Mouse (Mus musculus): ENCODE measurements around the gene Aqp1. TPM values are rescaled to one million over a fixed set of nuclear protein-coding genes. Genes with fewer than 3 reads are reported as not detected.

Aqp1 gene
- total RNA-seq, 2 experiments from 2014 or later, result 745 to 1,033 TPM

DNA sequence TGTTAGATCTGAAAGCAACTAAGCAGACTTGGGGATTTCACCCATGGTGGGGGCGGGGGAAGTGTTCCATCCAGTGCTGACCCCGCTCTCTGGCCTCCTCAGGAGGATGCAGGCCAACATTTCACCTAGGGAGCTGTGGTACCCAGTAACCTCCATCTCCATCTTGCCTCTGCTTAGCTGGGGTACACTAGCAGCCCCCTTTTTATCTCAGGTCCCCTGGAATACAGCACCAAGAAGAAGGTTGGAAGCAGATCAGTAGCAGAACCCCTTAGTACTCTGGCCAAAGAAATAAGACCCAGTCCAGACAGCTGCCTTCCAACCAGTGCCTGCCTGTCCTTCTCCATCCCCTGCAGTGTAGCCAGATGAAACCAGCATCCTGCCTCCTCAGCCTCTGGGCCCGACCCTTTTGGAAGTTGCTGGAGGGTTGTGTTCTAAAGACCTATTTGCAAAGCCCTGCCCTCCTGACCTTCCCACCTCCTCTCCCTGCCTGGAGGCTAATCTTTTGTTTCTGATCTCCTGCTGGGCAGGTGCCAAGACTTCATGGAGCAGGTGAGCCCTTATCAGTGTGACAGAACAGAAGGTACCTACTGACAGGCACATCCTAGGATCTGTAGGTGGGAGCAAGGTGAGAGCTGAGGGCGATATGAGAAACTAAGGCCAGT is 18.4 kb downstream of the Aqp1 start:
- no peak for ATAC-seq (replicated peaks; ENCODE audit: low FRiP score, poor library complexity, severe bottlenecking)

DNA sequence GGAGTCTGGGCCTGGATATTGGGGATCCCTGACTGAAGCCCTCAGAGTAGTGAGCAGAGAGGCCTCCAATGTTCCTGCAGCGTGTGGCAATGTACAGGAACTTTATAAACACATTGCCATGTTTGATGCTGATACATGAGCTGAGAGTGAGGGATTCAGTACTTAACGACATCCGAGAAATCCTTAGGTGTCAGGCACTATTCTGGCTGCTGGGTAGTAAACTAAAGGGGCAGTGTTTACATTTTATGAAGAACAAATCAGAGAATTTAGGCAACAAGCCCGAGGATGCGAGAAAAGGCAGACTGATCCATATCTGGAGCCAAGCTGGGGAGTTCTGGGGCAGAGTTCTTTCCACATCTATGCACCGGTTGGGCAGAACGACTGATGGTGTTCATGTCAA is 19.3 kb downstream of the Aqp1 start:
- ATAC-seq (replicated peaks; ENCODE audit: low FRiP score, poor library complexity, severe bottlenecking), result no peak

DNA sequence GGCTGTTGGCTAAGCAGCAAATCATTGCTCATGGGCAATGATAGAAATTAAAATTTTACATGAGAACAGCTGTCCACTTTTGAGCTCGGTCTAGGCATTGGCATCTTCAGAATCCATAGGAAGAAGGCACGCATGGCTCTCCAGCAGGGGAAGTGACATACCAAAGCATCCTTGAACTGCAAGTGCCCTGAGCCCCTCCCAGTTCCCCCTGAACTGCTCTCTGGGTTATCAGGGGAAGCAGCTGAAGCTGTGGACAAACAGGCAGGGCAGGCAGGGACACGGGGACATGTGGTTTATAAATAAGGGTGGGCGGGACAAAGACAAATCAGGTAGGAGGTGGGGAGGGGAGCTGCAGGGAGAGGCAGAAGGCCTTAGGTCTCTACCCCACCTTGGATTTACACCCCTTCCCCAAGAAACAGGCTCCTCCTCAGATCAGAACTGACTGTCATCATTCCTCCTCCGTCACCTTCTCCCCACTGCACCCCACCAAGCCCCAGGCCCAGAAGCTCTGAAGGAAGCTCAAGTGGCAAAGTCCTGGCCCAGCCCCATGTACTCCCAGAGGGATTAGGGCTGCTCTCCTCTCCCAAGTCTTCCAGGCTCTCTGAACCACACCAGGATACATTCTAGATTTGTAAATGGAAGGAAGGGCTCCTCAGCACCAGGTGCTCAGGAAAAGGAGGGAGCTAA is 19.9 kb downstream of the Aqp1 start:
- peak; percentile 28 for ATAC-seq (replicated peaks; ENCODE audit: low FRiP score, poor library complexity, severe bottlenecking)

DNA sequence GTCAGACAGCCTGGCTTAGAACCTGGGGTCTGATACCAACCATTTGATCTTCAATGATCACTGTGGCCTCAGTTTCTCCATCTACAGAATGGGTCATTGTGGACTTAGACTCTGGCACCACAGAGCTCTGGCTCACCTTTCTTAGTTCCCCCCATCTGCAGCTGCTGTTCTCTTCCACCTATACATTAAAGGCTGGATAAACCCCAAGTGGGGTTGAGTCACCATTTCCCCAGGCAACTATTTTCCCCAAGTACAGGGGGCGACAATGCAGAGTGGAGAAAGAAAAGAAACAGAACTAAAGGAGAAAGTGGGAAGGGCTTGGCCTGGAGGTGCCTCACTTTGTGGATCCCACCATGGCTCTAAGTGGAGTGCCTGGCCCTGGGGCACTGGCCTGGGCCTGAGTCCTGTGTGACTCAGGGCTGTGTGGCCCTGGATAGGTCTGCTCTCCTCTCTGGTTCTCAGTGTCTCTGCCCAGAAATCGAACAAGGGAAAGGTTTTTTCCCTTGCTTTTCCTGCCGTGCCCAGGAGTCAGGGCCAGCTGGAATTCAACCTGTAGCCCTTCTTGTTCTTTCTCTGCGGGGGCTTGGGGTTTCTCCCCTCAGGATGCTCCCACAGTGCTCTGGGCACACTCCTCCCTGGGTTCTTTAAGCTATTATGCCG is 20.9 kb downstream of the Aqp1 start:
- ATAC-seq (replicated peaks; ENCODE audit: low FRiP score, poor library complexity, severe bottlenecking), result no peak

DNA sequence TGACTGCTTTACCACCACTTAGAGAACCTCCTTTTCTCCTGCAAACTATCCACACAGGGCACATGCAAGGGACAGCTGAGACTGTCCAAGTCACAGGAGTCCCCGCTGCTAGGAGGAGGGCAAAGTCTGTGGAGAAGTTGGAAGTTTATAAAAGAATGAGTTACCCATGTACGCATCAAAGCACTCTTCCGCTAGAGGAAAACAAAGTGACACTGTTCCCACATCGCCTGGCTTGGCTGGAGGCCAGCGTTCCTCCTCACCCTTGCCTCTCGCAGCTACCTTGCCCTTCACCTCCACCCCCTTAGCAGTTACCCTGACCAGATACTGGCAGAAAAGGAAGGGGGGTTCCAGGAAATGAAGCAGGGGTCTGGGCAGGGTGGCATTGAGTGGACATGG is 21.4 kb downstream of the Aqp1 start:
- peak; percentile 44 for ATAC-seq (replicated peaks; ENCODE audit: low FRiP score, poor library complexity, severe bottlenecking)

DNA sequence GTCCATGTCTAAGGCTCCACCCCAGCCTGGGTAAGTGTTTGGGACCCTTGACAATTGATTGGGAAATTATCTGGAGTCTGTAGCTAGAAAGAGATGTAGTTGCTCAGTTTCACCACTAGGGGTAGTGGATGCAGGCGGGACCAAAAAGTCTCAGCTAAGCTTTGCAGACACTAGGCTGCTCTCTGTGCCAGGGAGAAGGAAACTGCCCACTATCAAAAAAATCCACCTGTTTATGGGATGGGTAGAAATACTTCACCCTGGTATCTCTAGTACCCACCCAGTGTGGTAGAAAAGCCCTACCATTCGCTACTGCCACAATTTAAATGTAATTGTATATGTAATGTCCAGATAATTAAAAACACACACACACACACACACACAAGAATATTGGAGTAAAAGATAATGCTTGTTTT is 22.5 kb downstream of the Aqp1 start:
- ATAC-seq (replicated peaks; ENCODE audit: low FRiP score, poor library complexity, severe bottlenecking), result peak; percentile 75

DNA sequence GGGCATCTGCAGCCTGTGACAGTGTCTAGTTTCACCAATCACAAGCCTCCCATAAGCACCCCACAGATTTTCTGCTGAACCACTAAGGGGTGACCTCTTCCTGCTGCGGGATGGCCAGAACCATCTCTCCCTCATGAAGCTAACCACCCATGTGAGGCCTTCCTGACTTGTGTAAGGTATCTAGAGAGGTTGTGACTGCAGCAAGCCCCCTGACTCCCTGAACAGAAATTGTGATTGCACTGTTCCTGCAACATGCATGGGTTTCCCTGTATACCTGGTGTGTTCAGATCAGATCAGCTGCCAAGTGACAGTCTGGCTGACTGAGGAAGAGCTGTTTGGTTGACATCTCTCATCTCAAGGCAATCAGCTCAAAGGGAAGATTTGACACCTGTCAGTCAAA is 26.4 kb downstream of the Aqp1 start:
- no peak for ATAC-seq (replicated peaks; ENCODE audit: low FRiP score, poor library complexity, severe bottlenecking)

DNA sequence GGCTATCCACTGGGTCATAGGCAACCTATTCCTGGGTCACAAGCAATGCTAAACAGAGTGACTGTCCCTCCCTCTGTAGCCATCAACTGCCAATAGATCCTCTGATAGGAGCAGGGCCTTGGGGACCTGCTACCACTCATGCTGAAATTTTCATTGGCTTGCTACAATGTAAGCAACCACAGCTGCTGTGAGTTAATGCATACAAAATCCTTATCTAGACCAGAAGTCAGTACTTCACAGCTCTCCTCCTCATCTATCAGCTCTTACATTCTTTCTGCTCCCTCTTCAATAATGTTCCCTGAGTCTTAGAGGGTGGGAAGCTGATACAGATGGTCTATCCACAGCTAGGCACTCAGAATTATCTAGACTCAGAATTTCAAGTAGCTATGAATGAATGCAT is 30.9 kb downstream of the Aqp1 start:
- ATAC-seq (replicated peaks; ENCODE audit: low FRiP score, poor library complexity, severe bottlenecking), result peak; percentile 73

DNA sequence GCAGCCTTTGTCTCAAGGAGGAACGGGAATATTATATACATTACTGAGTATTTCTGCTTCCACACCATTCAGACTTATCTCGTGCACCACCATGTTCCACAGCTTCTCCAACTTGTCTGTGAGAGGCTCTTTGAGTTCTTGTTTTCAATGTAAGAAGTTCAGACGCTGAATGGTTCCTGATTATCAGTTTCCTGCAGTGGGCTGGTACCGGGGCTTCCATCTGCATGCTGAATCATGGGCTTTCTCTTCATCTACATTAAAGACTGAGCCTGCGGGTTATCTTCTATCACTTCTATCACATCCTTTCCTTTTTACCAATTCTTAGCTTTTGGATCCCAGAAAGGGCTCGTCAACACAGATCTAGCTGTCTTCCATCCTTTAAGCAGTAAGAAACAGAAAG is 34.6 kb downstream of the Aqp1 start:
- peak; percentile 81 for ATAC-seq (replicated peaks; ENCODE audit: low FRiP score, poor library complexity, severe bottlenecking)

DNA sequence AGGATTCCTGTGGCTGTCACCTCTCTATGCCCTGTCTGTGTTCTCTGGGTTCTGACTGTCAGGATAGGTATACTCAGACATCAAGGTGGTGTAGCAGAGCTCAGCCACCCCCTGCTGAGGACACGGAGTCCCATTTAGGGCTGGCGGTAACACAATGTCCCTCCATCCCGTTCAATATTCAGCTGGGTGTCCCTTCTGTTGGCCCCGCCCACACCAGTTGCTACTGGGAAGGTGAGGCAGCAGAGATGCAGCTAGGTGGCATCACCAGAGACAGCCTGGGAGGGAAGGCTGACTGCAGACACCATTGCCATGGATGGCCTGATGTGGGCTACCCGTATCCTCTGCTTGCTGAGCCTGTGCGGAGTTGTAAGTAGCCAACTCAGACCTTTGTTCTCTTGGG is 39.8 kb downstream of the Aqp1 start, which contains the start of gene Ghrhr:
Gene Ghrhr, plus strand, starts transcription at position 220 of the 400 bp plus-strand sequence.
- no peak for ATAC-seq (replicated peaks; ENCODE audit: low FRiP score, poor library complexity, severe bottlenecking)

DNA sequence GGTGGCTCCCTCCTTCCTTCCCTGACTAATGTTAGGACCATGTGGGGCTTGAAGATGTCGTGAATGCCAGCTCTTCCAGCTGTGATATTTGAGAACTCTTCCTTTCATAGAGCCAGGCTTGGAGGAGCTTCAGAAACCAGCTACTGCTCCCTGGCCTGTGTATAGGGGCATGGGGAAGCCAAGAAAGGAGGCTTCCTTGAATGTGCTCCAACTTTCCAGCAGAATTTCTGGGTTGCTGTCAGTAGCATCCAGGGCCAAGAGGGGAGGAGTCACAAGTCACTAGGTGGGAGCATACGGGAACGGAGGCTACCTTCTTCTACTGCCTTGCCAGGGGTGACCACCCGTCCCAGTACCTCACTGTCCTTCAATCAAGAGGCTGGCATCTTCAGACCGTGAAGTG is 40.3 kb downstream of the Aqp1 start:
- no peak for ATAC-seq (replicated peaks; ENCODE audit: low FRiP score, poor library complexity, severe bottlenecking)

DNA sequence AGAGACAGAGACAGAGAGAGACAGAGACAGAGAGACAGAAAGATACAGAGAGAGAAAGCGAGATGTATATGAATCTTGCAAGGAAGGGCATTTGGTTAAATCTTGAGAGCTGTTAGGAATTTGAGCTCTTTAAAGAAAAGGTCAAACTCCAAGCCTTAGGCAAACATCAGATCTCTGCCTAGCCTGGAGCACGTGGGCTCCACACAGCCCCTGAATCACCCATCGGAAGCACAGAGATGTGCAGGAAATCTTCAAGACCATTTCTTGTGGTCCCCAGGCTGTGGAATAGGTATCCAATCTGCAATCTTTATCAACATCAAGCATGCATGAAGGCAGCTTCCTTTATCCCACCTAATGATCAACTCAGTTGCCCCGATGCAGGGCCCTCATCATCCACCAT is 41.2 kb downstream of the Aqp1 start:
- ATAC-seq (replicated peaks; ENCODE audit: low FRiP score, poor library complexity, severe bottlenecking), result no peak

DNA sequence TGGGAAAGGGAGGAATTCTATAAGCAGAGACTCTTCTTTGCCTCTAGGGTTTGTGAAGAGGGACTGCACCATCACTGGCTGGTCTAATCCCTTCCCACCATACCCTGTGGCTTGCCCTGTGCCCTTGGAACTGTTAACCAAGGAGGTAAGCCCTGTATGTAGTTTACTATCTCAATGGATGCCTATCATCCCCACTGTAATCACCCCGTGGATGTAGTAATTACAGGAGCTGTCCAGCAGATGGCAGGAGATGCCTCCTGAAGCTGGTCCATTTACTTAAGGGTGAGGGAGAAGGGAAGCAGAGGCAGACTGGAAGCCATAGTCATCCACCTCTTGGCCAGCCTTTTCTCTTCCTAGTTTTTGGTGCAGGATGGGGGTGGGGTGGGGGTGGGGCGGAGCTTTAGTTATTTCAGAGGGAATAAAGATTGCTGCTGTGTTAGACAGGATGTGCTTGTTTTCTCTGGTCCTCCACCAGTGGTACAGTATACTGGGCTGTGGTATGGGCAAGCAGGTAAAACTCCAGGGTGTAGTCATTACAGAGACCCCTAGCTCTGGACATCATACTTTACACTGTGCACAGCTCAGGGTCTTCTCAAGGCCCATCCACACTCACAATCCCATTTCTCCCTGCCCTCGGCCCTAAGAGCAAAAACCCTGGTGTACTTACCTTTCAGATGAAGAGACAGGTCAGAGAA is 43.6 kb downstream of the Aqp1 start:
- ATAC-seq (replicated peaks; ENCODE audit: low FRiP score, poor library complexity, severe bottlenecking), result peak; percentile 80

DNA sequence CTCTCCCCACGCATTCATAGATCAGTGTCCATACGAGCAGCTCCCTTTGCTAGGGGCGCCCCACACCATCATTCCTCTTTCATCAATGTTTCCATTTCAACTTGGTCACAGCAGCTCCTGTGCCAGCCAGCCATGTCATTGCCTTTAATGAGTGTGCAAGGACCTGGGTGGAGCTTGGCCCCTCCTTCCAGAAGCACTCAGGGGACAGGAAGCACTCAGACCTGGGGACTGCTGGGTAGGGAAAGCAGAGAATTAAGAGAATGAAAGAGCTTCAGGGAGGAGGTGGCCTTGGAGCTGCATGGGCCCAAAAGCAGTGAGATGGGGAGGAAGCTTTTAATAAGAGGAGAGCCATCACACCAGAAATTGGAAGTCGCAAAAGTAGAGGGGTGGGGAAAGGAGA is 45.7 kb downstream of the Aqp1 start:
- ATAC-seq (replicated peaks; ENCODE audit: low FRiP score, poor library complexity, severe bottlenecking), result no peak

DNA sequence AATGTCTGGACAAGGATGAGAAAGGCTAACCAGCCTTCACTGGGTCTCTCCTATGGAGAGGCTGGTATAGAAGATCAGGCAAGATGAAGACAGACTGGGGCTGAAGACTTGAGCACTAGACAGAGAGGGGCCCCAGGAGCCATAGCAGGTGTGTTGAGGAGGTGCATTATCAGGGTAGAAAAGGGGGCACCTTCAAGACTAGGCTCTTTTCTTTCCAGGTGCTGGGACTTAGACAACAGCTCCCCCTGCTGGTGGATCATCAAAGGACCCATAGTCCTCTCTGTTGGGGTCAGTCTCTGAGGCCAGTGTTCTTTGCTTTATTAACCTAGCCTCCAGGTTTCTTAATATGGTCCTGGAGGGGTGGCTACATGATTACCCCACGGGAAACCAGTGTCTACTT is 47.7 kb downstream of the Aqp1 start:
- peak; percentile 63 for ATAC-seq (replicated peaks; ENCODE audit: low FRiP score, poor library complexity, severe bottlenecking)

DNA sequence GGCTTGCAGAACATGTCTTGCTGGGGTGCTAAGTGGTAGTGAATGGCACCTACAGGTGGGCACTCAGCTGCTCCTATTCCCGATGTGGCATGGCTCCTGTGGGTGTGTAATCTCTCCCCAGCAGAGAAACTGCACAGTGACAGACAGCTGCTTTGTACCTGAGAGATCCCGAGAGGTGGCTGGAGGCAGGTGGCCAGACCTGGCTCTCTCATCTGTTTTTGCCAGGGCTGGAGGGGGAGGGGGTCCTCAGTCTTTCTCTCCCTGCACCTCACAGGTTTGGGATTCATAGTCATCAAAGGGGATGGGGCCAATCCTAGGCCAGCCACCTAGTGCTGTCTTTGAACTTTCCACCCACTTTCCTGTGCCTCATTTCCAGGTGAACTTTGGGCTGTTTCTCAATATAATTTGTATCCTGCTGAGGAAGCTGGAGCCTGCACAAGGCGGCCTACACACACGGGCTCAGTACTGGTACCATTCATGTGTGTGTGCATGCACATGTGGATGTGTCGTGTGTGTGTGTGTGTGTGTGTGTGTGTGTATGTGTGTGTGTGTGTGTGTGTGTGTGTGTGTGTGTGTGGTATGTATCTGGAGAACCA is 48.2 kb downstream of the Aqp1 start:
- ATAC-seq (replicated peaks; ENCODE audit: low FRiP score, poor library complexity, severe bottlenecking), result no peak

DNA sequence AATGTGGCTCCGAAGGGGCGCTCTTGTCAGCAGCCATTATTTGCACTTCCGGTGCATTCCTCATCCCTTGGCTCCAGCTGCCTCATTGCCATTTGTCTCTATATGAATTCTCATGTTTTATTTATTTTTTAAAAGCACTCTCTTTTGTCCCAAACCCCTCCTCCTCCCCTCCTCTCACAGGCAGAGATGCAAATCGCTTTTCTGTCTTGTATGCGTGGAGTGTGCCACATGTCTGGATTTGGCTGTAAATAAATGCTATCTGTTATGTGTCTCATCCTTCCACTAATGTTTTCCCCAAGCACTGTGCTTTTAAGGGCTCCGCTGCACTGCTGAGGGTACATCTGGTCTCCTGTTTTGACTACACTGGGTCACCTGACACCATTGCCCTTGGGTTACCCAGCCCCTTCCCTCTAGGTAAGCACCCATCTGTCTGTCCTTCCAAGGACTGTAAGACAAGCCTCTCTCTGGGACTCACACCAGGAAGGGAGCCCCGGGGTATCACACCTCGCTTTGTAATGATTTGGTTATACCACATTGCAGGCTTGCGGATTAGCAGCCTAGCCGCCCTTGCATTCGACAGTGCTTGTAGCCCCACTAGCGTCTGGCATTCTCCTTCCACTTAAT is 52.4 kb downstream of the Aqp1 start:
- no peak for ATAC-seq (replicated peaks; ENCODE audit: low FRiP score, poor library complexity, severe bottlenecking)

DNA sequence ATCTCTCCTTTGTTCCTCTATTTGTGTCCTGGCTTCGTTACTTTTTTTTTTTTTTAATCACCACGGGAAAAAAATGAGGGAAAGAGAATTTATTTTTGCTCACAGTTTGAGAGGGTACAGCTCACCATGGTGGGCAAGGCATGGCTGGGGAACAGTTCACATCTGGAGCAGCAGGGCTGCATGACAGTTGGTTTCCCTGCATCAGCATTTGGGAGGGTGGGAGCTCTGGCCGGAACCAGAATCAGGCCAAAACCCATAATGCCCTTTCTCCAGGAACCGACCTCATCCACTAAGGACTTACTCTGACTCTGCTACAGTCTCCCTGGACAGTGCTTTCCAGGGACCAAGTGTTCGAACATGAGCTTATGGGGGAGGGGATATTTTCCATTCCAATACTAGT is 53.1 kb downstream of the Aqp1 start:
- ATAC-seq (replicated peaks; ENCODE audit: low FRiP score, poor library complexity, severe bottlenecking), result no peak

DNA sequence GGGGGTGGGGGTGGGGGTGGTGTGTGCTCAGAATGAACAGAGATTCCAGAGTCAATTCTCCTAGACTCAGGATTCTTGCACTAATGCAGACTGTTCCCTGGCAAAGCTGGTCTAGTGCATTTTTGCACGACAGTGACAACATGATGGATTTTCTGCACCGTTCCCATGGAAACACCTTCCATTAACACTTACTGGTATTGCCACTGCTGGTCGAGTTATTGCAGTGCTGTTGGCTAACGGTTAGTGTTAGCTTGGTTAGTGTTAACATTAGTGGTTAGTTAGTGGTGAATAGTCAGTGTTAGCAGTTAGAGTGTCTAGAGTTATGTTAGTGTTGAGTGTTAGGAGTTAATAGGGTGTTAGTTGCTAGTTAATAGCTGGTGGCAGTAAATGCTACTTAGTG is 55.6 kb downstream of the Aqp1 start:
- no peak for ATAC-seq (replicated peaks; ENCODE audit: low FRiP score, poor library complexity, severe bottlenecking)

DNA sequence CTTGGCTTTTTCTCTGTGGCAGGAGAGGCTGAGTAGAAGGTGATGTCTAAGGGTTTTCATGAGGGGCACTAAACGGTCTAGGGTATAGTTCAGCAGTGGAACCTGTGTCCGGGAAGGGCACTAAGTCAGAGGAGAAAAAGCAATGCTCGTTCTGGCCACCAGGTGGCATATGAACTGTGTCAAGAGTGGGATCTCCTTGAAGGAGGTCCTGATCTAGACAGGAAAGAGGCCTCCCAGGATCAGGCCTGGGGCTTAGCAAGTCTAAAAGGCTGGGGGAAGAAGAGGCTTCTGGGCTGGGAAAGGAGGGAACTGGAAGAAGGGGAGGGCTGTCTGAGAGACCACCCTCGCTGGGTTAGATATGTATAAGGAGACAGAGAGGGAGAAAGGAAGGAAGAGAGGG is 56.2 kb downstream of the Aqp1 start:
- peak; percentile 82 for ATAC-seq (replicated peaks; ENCODE audit: low FRiP score, poor library complexity, severe bottlenecking)
